Mouse (Mus musculus): ENCODE results near the gene Rbl2. TPM values are rescaled to one million over a fixed set of nuclear protein-coding genes. Genes with fewer than 3 reads are reported as not detected.

The Rbl2 gene
- polyA plus RNA-seq, 1 experiment from 2014 or later, result 21.3 TPM

GRCm38 (mm10) chr8:91059884-91060510, 9.9 kb upstream of the Rbl2 start:
- no peak overlapping the region for H3K9ac ChIP-seq (ENCODE audit: low read depth, low read length)
- H3K4me2 ChIP-seq (replicated peaks; ENCODE audit: low read depth, low read length), result no peak overlapping the region
- H3K36me3 ChIP-seq (ENCODE audit: control insufficient read depth, insufficient read depth, low read length), result peaks cover 3% of the 10 kb centered on the region; the same call in 1 of the 2 replicates
- H3K4me3 ChIP-seq (ENCODE audit: low read length), result no peak overlapping the region
- no peak for ATAC-seq (ENCODE audit: low FRiP score, low TSS enrichment)
- H3K4me1 ChIP-seq (ENCODE audit: control insufficient read depth, insufficient read depth, low read length), result no peaks in the 10 kb centered on the region
- H3K9me3 ChIP-seq (ENCODE audit: control insufficient read depth, low read length), result no peaks in the 10 kb centered on the region
- no peaks in the 10 kb centered on the region for H3K27me3 ChIP-seq (ENCODE audit: control insufficient read depth, insufficient read depth, low read length)
- no peak overlapping the region for H3K27ac ChIP-seq (ENCODE audit: low read depth, low read length)
- 82% methylated on average over 7 of the region's 7 CpGs for WGBS

- ATAC-seq (ENCODE audit: low FRiP score, low TSS enrichment), result no peak
- WGBS, result 78% methylated on average over 19 of the region's 19 CpGs
- H3K27me3 ChIP-seq (ENCODE audit: control insufficient read depth, insufficient read depth, low read length), result no peaks in the 10 kb centered on the region
These were observed 9.0 kb upstream of the Rbl2 start for GRCm38 (mm10) chr8:91060555-91061471.

GRCm38 (mm10) chr8:91065179-91065578, 4.7 kb upstream of the Rbl2 start:
- H3K9me3 ChIP-seq (ENCODE audit: control insufficient read depth, low read length), result no peaks in the 10 kb centered on the region

More at GRCm38 (mm10) chr8:91060555-91061471, 9.0 kb upstream of the Rbl2 start:
- H3K9ac ChIP-seq (ENCODE audit: low read depth, low read length), result no peak overlapping the region
- H3K9me3 ChIP-seq (ENCODE audit: control insufficient read depth, low read length), result no peaks in the 10 kb centered on the region
- H3K4me1 ChIP-seq (ENCODE audit: control insufficient read depth, insufficient read depth, low read length), result no peaks in the 10 kb centered on the region
- no peak overlapping the region for H3K4me2 ChIP-seq (replicated peaks; ENCODE audit: low read depth, low read length)
- no peak overlapping the region for H3K27ac ChIP-seq (ENCODE audit: low read depth, low read length)
- peaks cover 3% of the 10 kb centered on the region; the same call in 1 of the 2 replicates for H3K36me3 ChIP-seq (ENCODE audit: control insufficient read depth, insufficient read depth, low read length)
- no peak overlapping the region for H3K4me3 ChIP-seq (ENCODE audit: low read length)

DNA sequence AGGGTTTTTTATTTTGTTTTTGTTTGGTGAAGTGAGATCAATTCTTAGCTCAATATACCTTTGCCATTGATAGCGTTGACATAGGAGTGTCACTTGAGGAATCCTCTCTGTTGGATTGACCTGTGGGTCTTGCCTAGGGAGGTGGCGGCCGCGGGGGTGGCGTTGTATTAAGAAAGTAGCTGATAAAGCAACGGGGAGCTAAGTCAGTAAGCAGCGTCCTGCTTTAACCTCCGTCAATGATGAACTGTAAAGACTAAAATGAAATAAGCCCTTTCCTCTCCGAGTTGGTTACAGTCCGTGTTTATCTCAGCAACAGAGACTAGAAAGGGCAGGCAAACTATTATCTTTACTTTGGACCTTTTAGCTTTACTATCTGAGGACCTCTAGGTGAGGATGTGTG, 450 bp upstream of the Rbl2 start:
- H3K4me1 ChIP-seq (ENCODE audit: control insufficient read depth, insufficient read depth, low read length), result peaks cover 7% of the 10 kb centered on the region; the same call in 1 of the 2 replicates
- H3K27ac ChIP-seq (ENCODE audit: low read depth, low read length), result no peak overlapping the region
- peak overlapping the region; percentile 78 for H3K9ac ChIP-seq (ENCODE audit: low read depth, low read length)
- WGBS, result 4% methylated on average over 10 of the region's 10 CpGs
- peak overlapping the region; percentile 91 for H3K4me3 ChIP-seq (ENCODE audit: low read length)
- 0 out of 2 replicates have a peak, but pooled peaks have one; percentile 1 for ATAC-seq (ENCODE audit: low FRiP score, low TSS enrichment)
- H3K4me2 ChIP-seq (replicated peaks; ENCODE audit: low read depth, low read length), result peak overlapping the region; percentile 55
- no peaks in the 10 kb centered on the region for H3K27me3 ChIP-seq (ENCODE audit: control insufficient read depth, insufficient read depth, low read length)
- H3K9me3 ChIP-seq (ENCODE audit: control insufficient read depth, low read length), result no peaks in the 10 kb centered on the region
- H3K36me3 ChIP-seq (ENCODE audit: control insufficient read depth, insufficient read depth, low read length), result no peaks in the 10 kb centered on the region; the same call in 1 of the 2 replicates

More at GRCm38 (mm10) chr8:91065179-91065578, 4.7 kb upstream of the Rbl2 start:
- no peaks in the 10 kb centered on the region for H3K36me3 ChIP-seq (ENCODE audit: control insufficient read depth, insufficient read depth, low read length)
- no peaks in the 10 kb centered on the region for H3K27me3 ChIP-seq (ENCODE audit: control insufficient read depth, insufficient read depth, low read length)
- ATAC-seq (ENCODE audit: low FRiP score, low TSS enrichment), result no peak
- no peak overlapping the region for H3K9ac ChIP-seq (ENCODE audit: low read depth, low read length)
- no peak overlapping the region for H3K27ac ChIP-seq (ENCODE audit: low read depth, low read length)
- 71% methylated on average over 4 of the region's 4 CpGs for WGBS
- peaks cover 2% of the 10 kb centered on the region; the same call in 1 of the 2 replicates for H3K4me1 ChIP-seq (ENCODE audit: control insufficient read depth, insufficient read depth, low read length)
- H3K4me2 ChIP-seq (replicated peaks; ENCODE audit: low read depth, low read length), result no peak overlapping the region
- H3K4me3 ChIP-seq (ENCODE audit: low read length), result no peak overlapping the region

- peak overlapping the region; percentile 78 for H3K9ac ChIP-seq (ENCODE audit: low read depth, low read length)
- H3K27me3 ChIP-seq (ENCODE audit: control insufficient read depth, insufficient read depth, low read length), result no peaks in the 10 kb centered on the region
- H3K4me2 ChIP-seq (replicated peaks; ENCODE audit: low read depth, low read length), result peak overlapping the region; percentile 55
- peak overlapping the region; percentile 73 for H3K27ac ChIP-seq (ENCODE audit: low read depth, low read length)
- WGBS, result under 1% methylated on average over 34 of the region's 34 CpGs
- H3K4me3 ChIP-seq (ENCODE audit: low read length), result peak overlapping the region; percentile 91
- H3K4me1 ChIP-seq (ENCODE audit: control insufficient read depth, insufficient read depth, low read length), result peaks cover 7% of the 10 kb centered on the region; the same call in 1 of the 2 replicates
- no peaks in the 10 kb centered on the region for H3K9me3 ChIP-seq (ENCODE audit: control insufficient read depth, low read length)
- ATAC-seq (ENCODE audit: low FRiP score, low TSS enrichment), result peak; percentile 83
- no peaks in the 10 kb centered on the region; the same call in 1 of the 2 replicates for H3K36me3 ChIP-seq (ENCODE audit: control insufficient read depth, insufficient read depth, low read length)
These were observed 510 bp downstream of the Rbl2 start for GRCm38 (mm10) chr8:91070275-91070859.

DNA sequence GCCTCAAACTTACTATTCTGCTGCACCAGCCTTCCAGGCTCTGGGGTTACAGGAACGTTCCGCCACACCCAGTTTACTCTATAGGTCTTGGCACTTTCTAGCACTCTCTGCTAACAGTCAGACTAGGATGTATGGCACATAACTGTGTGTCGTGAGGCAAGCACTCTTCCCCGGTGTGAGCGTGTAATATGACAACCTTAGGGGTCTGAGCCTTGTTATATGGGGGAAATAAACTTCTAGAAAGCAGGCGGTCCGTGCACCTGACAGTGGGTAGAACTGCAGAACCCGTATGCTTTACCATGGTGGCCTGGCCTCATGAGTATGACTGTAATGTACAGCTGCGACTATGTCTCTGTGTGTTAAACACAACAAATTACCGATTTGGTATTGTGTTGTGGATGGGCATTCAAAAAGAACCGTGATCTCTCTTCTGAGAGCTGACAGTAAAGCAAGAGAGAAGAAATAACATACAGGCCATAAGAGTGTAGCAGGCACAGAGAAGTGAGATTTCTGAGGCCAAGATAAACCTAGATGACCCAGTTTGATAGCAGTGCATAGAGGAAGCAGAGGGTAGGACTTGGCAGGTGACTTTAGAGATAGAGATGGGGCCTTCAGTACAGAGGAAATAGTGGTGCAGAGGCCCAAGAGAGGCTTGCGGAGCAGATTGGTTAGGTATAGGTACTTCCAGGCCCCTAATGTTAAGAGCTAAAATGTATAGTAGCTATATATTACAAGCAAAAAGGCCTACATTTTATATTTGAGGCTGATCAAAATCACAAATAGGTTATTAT, 7.4 kb downstream of the Rbl2 start:
- 93% methylated on average over 12 of the region's 12 CpGs for WGBS
- Histone ChIP-seq H3K9me3 (ENCODE audit: control insufficient read depth, low read length) (no peaks in the 10 kb centered on the region), H3K4me1 (ENCODE audit: control insufficient read depth, insufficient read depth, low read length) (no peaks in the 10 kb centered on the region), H3K27me3 (ENCODE audit: control insufficient read depth, insufficient read depth, low read length) (no peaks in the 10 kb centered on the region), H3K36me3 (ENCODE audit: control insufficient read depth, insufficient read depth, low read length) (peaks cover 27% of the 10 kb centered on the region; the same call in 1 of the 2 replicates), H3K4me2 (replicated peaks; ENCODE audit: low read depth, low read length) (no peak overlapping the region), H3K9ac (ENCODE audit: low read depth, low read length) (no peak overlapping the region), H3K4me3 (ENCODE audit: low read length) (no peak overlapping the region), H3K27ac (ENCODE audit: low read depth, low read length) (no peak overlapping the region)
- no peak for ATAC-seq (ENCODE audit: low FRiP score, low TSS enrichment)

- ATAC-seq (ENCODE audit: low FRiP score, low TSS enrichment), result no peak
- Histone ChIP-seq H3K36me3 (ENCODE audit: control insufficient read depth, insufficient read depth, low read length) (peaks cover 27% of the 10 kb centered on the region; the same call in 1 of the 2 replicates), H3K4me1 (ENCODE audit: control insufficient read depth, insufficient read depth, low read length) (no peaks in the 10 kb centered on the region), H3K4me3 (ENCODE audit: low read length) (no peak overlapping the region), H3K9ac (ENCODE audit: low read depth, low read length) (no peak overlapping the region), H3K9me3 (ENCODE audit: control insufficient read depth, low read length) (no peaks in the 10 kb centered on the region), H3K27ac (ENCODE audit: low read depth, low read length) (no peak overlapping the region), H3K27me3 (ENCODE audit: control insufficient read depth, insufficient read depth, low read length) (no peaks in the 10 kb centered on the region), H3K4me2 (replicated peaks; ENCODE audit: low read depth, low read length) (no peak overlapping the region)
- 96% methylated on average over 2 of the region's 2 CpGs for WGBS
These were observed 9.8 kb downstream of the Rbl2 start for GRCm38 (mm10) chr8:91079678-91080077.

DNA sequence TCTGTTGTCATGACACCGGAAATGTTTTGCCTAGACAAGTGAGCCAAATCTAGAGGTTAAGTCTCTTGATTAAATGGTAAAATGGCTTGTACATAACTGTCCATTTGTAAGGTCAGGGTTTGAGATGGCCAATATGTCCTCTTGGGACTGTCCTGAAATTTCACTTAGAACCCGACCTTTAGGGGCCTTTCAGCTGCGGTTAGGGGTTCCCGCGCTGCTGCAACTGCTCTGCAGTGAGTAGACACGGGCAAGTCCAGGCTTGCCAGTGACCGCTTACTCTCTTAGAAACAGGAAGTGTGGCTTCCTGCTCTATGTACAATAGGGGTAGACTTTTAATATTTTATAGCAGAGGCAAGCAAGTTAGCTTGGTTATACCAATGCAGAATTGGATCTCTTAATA, 12.1 kb downstream of the Rbl2 start:
- no peak for ATAC-seq (ENCODE audit: low FRiP score, low TSS enrichment)
- no peaks in the 10 kb centered on the region for H3K27me3 ChIP-seq (ENCODE audit: control insufficient read depth, insufficient read depth, low read length)
- 79% methylated on average over 7 of the region's 7 CpGs for WGBS
- no peak overlapping the region for H3K4me2 ChIP-seq (replicated peaks; ENCODE audit: low read depth, low read length)
- no peaks in the 10 kb centered on the region for H3K9me3 ChIP-seq (ENCODE audit: control insufficient read depth, low read length)
- H3K4me1 ChIP-seq (ENCODE audit: control insufficient read depth, insufficient read depth, low read length), result no peaks in the 10 kb centered on the region
- no peak overlapping the region for H3K9ac ChIP-seq (ENCODE audit: low read depth, low read length)
- no peak overlapping the region for H3K4me3 ChIP-seq (ENCODE audit: low read length)
- H3K36me3 ChIP-seq (ENCODE audit: control insufficient read depth, insufficient read depth, low read length), result peaks cover 33% of the 10 kb centered on the region; the same call in 1 of the 2 replicates
- no peak overlapping the region for H3K27ac ChIP-seq (ENCODE audit: low read depth, low read length)

Measured in kidney, embryonic 14.5 days (tissue).